Mouse (Mus musculus) cerebellum, adult 9-11 months (tissue): Measurements from ENCODE around the gene Has3.
"Not testable (repeated sequence)": the region's sequence is repeated elsewhere in the genome, so short reads cannot be mapped to it uniquely, and the experiment has no call there.

Experiments
- DNase-seq: peaks from one replicate; pipeline ENCODE4 v3.0.0; 2022

Gene Has3

DNA sequence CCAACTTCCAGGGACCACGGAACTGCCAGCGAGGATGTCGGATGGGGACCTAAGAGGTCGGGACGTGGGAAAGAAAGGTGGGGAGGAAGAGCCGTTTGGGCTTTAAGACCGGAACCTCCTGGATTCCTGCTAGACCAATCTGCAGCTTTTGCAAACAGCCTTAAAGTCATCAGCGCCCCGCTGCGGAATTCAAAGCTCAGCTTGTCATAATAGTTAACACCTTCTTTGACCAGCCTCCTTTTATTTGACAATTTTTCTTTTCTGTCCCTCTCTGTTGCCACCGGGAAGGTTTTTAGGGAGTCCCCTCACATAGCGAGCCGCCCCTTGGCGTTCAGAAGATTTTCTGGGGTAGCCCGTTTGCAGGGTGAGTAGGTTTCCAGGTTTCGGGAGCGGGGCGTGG is at the start of gene Has3:
Has3 (plus strand) TSS at position 192 of the 400 bp plus-strand sequence.
- DNase-seq: no peak

DNA sequence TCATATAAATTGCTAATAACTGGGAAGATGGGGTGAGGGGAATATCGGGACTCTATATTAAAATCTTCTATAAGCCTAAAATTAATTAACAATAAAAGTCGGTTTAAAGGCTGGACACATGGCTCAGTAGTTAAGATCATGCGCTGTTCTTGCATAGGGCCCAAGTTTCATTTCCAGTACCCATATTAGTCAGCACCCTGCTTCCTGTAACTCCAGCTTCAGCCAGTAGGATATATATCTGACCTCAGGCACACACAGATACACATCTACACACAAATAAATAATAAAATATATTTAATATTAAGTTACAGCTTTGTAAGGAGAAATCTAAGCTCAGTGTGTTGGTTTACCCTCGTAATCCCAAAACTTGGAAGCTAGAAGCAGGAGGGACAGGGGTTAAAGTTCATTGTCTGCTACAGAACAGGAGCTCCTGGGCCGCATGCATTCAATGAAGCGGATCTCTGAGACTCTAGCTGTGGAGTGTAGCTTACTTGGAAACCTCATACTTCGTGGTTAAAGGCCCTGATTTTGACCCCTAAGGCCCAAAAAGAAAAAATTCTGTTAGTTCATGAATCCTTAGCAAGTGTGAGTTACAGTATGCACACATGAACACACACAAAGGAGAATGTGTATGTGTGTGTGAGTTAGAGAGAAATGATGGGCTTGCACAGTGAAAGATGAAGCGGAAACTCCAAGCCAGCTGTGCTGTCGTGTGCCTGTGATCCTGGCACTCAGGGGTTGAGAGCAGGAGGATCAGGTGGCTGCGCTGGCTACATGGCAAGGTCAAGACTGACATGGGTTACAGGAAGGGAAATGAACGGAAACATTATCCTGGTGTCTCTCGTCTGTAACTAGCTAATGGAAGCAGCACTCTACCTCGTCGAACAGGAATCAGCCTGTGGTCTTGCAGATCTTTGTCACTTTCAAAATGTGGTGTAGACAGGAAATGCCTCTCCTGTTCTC is 49.2 kb upstream of the Has3 start:
- DNase-seq: no peak

DNA sequence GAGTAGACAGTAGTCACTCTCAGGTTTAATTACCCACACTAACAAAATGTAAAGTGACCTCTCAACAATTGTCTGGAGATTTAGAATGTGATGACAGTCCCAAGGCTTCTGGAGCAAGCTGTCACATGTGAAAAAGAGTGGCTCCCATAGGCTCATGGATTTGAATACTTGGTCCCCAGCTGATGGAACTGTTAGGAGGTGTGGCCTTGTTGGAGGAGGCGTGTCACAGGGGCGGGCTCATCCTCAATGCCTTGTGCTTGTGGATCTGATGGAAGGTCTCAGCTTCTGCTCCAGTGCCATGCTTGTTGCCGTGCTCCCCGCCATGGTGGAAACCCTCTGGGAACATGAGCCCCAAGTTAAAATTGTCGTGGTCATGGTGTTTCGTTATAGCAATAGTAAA is 41.1 kb upstream of the Has3 start:
- DNase-seq: no peak

DNA sequence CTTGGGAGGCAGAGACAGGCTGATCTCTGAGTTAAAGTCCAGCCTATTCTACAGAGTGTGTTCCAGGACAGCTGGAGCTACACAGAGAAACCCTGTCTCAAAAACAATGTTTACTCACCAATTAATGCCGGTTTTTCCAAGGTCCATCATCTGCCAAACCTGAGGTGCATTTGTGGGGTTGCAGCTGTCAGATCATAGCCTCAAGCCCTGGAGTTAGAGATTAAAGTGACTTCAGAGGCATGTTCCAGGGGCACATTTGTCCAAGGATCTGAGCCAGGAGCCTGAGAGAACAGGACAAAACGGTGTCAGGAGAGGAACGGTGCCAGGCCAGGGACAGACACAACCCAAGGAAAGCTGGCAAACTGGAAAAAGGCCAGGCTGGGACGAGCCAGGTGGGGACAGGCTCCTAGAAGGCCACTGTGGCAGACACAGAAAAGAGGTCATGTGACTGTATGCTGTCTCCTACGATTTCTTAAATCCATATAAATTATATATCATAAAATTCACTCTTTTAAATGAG is 40.5 kb upstream of the Has3 start:
- peak; percentile 85 for DNase-seq

DNA sequence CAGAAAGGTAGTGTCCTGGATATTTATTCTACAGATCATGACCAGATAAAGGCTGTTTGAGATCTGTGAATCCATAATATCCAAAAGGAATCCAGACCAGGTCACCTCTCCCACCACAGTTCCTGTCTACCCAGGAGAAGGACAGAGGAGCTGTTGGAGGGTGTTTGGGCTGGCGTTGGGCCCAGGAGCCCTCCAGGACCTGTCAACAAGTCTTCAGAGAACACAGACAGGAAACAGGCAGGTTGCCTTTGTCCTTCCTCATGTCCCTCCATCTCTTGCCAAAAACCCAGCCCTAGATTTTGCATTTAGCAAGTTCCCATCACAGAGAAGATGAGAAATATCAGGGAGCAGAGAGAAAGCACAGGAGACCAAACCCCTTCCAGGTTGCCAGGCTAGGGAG is 35.1 kb upstream of the Has3 start:
- no peak for DNase-seq

DNA sequence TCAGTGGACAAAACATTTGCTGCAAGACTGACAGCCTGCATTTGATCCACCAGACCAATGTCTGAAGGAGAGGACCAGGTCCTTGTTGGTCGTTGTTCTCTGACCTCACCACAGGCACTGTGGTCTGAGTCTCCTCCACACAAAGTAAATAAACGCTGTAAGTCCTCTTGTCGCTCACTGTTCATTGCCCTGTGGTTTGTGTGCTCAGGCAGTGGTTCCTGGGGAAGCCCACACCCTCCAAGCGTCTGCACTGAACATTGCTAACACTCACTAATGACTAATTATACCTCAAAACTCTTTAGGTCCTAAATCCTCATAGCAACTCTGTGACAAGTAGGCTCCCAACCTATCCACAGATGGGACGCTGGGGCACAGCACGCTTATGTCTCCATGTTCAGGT is 33.5 kb upstream of the Has3 start:
- no peak for DNase-seq

DNA sequence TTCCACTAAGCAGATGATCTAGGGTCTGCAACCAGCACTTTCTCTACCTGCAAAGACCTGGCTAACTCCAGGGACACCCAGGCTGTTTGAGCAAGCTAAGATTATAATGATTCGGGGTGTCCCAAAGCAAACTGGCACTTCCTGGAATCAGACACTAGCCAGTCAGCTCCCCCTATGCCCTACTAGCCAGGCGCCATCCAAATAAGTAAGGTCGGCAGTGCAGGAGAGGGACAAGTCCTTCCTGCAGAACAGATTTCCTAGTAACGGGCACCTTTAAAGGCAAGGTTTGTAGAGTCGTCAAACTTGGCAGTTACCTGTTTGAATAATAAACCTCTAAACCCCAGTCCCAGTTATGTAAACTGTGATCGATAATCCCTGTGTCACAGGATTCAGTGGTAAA is 31.2 kb upstream of the Has3 start:
- no peak for DNase-seq

DNA sequence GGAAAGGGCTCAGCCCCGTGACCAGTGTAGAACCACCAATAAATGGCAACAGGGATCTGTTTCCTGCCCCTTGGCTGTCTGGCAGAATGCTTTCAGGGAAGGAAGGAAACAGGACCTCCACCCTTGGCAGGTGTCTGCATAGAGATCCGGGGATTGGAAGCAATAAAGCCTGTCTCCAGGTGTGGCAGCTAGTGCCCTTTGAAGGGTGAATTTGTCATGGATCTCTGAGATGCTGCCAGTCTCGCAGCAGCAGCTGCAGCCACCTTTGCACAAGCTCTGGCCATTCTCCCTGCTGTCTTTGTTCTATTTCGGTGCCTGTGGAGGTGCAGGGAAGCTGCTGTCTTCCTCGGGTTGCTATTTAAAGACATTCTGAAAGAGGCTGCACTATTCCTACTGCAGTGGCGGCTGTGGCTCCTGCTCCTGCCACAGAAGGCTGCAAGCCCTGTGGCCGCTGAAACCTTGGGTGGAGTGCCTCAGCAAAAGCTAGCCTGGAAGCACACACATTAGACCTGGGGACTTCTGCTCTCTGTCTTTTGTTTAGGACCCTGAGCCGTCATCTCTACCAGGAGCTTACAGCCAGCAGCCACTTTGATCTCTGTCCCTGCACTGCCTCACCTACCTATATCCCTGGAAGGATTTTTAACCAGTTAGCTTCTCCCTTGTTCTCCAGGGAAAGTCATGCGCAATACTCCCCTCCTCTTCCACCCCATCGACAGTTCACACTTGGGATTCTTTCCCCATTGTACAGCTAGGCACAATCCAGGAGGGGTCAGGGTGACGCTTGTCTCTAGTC is 30.6 kb upstream of the Has3 start:
- DNase-seq: no peak

DNA sequence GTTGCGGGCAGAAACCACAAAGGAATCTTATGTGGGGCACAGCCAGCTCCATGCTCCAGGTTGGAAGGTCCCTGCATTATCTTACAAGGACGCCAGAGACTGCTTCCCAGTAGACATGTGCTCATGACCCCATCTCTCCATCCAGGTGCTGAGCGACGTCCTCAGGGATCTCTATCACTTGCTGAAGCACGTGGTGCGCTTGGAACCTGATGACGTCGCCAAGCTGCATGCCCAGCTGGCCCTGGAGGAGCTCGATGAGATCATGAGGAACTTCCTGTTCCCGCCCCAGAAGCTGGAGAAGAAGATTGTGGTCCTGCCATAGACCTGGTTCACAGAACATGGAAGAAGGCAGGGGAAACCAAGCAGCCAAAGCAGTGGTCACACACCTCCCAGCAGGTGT is 20.0 kb upstream of the Has3 start:
- DNase-seq: no peak

DNA sequence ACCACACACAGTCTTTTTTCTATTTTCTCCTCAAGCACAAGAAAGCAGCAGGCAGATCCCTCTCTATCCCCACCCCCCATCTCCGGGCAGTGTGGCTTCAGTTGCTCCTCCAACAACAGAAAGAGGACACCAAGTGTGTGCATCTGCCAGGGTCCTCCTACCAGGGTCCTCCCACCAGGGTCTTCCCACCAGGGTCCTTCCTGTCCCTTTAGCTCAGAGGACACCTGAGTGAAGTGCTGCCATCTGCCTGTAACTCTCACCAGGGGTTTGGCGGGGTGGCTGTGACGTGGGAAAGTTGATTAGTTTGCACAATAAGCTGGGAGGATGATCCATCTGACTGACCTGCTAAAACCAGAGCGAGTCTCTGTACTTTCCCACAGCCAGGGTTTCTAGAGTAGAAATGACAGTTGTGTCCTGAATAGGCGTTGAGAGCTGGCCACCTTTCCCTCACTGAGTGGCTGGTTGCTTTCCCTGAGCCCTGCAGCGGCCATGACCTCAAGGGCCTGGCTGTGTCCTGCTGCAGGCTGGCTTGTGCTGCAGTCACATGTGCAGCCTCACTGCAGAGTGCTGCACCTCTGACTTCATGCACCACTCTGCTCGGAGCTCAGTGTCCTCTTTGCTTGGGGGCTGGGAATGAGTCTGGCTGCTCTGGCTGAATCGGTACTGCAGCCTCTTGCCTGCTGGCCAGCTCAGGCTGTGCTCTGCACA is 15.4 kb upstream of the Has3 start:
- DNase-seq: no peak

DNA sequence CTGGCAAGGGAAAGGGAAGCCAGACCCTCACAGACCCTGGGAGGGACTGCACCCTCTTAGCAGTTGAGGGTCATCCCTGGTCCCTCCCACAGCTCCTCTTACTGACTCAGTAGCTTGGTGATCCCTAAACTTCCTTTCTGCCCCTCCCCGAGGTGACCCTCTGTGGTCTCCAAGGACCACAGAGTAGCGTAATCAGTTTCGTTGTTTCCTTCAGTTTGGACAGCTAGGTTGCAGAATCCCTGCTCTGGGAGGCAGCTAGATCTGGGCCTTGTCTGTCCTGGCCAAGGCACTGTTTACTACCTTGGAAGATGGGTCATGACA is 14.8 kb upstream of the Has3 start:
- no peak for DNase-seq

DNA sequence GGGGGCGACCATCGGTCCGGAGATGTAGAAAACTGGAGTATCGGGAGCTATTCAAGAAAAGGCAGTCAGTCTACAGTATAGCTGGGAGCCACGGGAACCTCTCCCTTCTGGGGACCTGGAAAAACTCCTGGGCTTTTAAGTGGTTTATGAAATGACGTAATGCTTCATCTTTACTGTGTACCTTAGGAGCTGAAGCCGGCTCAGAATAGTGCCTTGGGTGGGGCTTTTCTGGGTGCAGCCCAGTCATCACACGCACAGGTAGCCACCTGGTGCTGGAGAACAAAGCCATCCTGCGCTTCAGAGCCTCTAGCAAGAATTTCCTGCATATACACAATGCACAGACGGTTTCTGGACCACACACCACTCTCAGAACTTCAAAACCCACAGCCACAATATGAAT is 7.2 kb upstream of the Has3 start:
- DNase-seq: no peak

DNA sequence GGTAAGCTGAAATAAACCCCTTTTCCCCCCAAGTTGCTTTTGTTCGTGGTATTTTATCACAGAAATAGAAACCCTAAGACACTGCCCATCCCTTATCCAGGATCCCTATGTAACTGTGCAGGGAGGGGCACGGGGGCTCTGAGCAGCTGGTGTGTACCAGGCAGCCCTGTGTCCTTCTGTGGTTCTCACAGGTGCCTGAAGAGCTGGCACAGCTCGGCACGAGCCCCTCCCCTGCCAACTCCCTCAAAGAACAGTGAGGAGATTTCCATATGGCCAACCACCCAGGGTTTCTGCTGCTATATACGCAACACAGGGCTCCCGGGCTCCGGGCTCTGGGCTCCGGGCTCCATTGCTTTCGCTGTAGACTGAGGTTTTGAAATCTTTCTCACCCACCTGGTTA is 4.7 kb upstream of the Has3 start:
- DNase-seq: peak; percentile 42

DNA sequence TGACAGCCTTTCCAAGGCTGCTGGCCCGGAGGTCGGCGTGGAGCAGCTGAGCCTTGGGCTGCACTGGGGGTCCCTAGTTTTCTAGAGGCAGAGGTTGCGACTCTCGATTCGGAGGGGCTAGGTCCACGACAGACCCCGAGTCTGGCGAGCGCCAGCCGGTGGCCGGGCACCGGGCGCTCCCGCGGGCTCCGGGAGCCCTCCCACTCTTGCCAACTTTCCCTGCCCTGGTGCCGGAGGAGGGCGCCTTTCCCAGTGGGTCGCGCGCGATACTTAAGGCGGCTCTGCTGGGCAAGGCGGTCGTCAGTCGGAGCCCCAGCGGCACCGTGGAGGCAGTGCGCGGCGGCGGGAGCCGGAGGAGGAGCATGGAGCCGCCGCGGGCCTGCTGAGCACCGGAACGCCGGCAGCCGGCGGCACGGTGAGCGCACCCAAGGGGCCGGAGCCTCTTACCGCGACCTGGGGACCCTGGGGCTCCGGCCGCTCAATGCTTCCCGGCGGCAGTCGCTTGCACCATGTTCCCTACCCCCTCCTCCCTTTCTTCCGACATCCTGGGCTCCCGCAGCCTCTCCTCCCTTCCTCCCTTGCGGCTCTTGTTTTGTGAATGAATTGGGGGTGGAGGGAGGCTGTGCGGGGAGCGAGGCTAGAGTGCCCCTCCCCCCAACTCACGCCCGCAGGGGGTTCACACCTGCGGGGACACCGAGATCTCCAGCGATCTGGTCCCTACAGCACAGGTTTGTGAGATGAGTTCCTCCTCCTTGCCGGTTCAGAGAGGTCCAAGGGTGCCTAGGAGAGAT is 690 bp downstream of the Has3 start:
- peak; percentile 39 for DNase-seq

DNA sequence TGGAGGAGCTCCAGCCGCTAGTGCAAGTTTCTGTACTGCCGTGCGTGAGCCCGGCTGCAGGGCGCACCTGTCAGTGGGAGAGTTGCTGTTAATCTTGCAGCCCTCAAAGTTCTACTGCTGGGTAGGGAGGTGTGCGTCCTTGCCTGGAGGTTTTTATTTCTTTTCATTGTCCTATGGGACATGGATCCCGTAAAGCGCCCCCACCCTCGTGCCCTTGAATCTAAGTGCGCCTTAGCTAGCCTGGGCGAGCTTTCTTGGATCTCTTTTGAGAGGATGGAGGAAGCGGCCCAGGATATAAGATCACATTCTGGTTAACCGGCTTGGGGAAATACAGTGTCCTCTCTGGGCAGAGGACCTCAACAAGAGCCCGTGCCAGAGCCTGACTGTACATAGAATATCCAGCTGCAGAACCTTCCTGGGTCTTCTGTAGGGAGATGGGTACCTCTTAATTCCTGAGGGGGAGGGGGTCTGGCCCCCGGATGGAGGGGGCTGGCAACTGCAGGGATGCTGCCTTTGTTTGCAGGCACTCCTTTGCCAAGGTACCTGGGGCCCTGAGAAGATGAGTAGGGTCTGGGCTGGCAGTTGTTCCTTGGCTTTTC is 1.4 kb downstream of the Has3 start:
- no peak for DNase-seq

DNA sequence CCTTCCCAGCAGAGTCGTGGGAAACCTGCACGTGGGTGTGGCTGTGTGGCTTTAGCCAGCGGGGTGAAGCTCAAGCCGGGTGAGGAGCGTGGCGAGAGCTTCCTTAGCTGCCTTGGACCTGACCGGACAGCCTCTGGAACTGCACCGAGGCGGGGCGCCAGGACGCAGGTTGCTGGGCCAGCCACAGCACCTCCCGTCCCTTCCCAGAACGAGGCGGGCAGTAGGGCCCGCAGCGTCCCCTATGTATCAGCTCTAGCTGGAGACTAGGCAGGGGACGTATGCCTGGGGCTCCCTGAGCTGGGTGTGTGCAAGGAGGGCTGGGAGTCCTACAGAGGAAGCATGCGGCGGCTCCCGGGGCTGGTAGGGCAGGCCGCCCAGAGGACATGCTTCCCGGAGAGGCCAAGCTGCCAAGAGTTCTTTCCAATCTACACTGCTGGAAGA is 1.9 kb downstream of the Has3 start:
- DNase-seq: peak; percentile 54

DNA sequence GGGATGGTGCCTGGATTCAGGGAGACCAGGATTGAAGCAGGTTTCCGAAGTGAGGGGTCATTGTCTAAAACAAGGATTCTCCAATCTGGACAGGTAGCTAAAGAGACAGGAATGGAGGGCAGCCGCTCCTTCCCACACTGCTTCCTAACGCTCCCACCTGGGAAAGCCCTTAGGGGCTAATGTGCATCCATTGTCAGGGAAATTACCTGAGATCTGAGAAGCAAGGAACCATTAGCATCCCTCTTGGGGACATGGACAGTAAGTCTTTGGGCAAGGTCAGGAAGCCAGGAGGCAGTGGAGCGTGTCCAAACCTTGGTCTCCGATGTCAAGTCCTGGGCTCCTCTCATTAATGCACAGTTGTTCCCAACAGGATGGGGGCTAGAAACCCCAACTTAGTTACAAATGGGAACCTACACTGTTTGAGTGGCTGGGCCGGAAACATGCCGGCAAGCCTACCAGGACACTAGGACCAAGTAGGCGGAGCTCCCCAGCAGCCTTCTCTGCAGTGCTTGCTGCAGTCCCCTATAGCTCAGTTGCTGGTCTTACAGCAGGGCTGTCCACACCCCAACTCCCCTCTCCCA is 2.5 kb downstream of the Has3 start:
- no peak for DNase-seq

DNA sequence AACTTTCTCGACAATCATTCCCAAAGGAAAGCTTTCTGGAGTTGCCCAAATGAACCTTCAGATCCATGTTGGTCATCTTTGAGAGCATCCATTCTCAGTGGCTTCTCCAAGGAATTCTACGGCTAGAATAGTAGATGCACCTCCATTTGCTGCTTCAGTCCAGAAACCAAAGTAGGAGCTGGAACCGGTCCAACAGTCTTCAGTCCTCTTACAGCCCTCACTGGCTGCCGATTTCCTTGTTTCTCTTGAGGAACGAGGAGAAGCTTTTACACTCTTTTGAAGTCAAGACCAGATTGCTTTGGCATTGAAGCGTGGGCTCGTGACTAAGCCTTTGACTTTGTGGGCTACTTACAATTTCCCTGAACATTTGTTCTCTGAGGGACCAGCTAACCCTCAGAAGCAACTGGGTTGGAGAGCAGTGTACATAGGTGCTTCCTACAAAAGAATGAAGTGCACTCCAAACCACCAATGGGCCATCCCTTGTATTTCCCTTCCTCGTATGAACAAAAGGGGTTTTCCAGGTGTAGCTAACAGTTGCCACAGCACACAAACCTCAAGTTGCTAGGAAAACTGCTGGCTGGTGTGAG is 10.2 kb downstream of the Has3 start:
- DNase-seq: no peak

DNA sequence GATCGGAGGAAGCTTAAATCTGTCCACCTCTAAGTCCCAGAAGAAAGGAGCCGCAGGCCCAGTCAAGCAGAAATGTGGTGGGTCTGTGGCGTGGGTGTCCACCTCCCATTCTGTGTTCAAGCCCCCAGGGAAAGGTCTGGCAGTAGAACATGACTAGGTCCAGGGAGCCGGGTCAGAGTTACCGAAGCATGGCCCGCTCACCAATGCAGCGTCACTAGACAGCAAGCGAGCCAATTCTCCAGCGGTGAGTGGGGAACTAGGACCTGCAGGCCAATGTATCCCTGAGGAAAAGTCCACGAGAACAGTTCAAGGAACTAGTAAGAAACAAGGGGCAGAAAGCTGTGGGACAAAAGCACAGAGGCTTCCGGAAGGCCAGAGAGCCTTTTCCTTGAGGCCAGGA is 14.1 kb downstream of the Has3 start:
- not testable (repeated sequence) for DNase-seq

DNA sequence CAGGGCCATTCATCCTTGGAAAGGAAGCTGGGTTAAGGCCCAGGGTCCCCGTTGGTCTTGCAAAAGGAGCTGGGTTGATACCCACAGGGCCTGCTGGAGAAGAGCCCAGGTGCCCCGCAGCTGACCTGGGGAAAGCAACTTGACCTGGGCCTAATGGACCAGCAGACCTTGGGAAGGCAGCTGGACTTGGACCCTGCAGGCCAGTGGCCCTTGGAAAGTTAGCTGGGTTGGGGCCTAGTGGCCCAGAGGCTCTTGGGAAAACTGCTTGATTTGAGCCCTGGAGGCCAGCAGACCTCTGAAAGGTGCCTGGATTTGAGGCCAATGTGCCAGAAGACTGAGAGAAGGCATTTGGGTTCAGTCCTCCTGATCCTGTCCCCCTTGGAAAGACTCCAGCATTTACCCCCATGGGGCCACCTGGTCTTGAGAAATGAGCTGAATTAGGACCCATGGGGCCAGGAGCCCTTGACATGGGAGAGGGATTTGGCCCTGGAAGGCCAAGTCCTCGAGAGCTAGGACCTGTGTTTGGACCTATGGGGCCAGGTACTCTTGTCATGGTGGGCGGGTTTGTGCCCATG is 14.9 kb downstream of the Has3 start:
- DNase-seq: not testable (repeated sequence)
